Mouse (Mus musculus): ENCODE measurements around the gene Erc2.
A peak's percentile ranks its signal among the peaks of the same experiment; 100 is the strongest.

The Erc2 gene

GRCm38 (mm10) chr14:28376208-28376805, 754.1 kb downstream of the Erc2 start:
- DNase-seq (ENCODE audit: low spot score in 2 of 2), result no peak

GRCm38 (mm10) chr14:28377519-28377918, 755.3 kb downstream of the Erc2 start:
- no peak for DNase-seq (ENCODE audit: low spot score in 2 of 2)

GRCm38 (mm10) chr14:28380129-28380528, 757.9 kb downstream of the Erc2 start:
- no peak for DNase-seq (ENCODE audit: low spot score in 2 of 2)

- DNase-seq (ENCODE audit: low spot score in 2 of 2), result no peak
Observed at GRCm38 (mm10) chr14:28381801-28382550, 759.7 kb downstream of the Erc2 start.

- DNase-seq (ENCODE audit: low spot score in 2 of 2), result peak in 1 of 2 experiments; percentile 53
Observed at GRCm38 (mm10) chr14:28386815-28387607, 764.8 kb downstream of the Erc2 start.

GRCm38 (mm10) chr14:28398915-28399314, 776.7 kb downstream of the Erc2 start:
- DNase-seq (ENCODE audit: low spot score in 2 of 2), result no peak

GRCm38 (mm10) chr14:28399897-28400296, 777.7 kb downstream of the Erc2 start:
- DNase-seq (ENCODE audit: low spot score in 2 of 2), result no peak

GRCm38 (mm10) chr14:28405277-28405840, 783.1 kb downstream of the Erc2 start:
- DNase-seq (ENCODE audit: low spot score in 2 of 2), result no peak

- DNase-seq (ENCODE audit: low spot score in 2 of 2), result no peak
Observed at GRCm38 (mm10) chr14:28409390-28409789, 787.2 kb downstream of the Erc2 start.

- DNase-seq (ENCODE audit: low spot score in 2 of 2), result no peak
Observed at GRCm38 (mm10) chr14:28409796-28410347, 787.6 kb downstream of the Erc2 start.

- DNase-seq (ENCODE audit: low spot score in 2 of 2), result no peak
Observed at GRCm38 (mm10) chr14:28410789-28411225, 788.6 kb downstream of the Erc2 start.

GRCm38 (mm10) chr14:28412252-28412995, 790.2 kb downstream of the Erc2 start:
- DNase-seq (ENCODE audit: low spot score in 2 of 2), result no peak

- no peak for DNase-seq (ENCODE audit: low spot score in 2 of 2)
Observed at GRCm38 (mm10) chr14:28413516-28413915, 791.3 kb downstream of the Erc2 start.

- DNase-seq (ENCODE audit: low spot score in 2 of 2), result no peak
Observed at GRCm38 (mm10) chr14:28417019-28417418, 794.8 kb downstream of the Erc2 start.

GRCm38 (mm10) chr14:28418497-28418896, 796.3 kb downstream of the Erc2 start:
- DNase-seq (ENCODE audit: low spot score in 2 of 2), result no peak

- no peak for DNase-seq (ENCODE audit: low spot score in 2 of 2)
Observed at GRCm38 (mm10) chr14:28419188-28419587, 797.0 kb downstream of the Erc2 start.

GRCm38 (mm10) chr14:28420596-28420995, 798.4 kb downstream of the Erc2 start:
- DNase-seq (ENCODE audit: low spot score in 2 of 2), result no peak

GRCm38 (mm10) chr14:28426610-28427009, 804.4 kb downstream of the Erc2 start:
- no peak for DNase-seq (ENCODE audit: low spot score in 2 of 2)

GRCm38 (mm10) chr14:28431703-28432309, 809.6 kb downstream of the Erc2 start:
- no peak for DNase-seq (ENCODE audit: low spot score in 2 of 2)

GRCm38 (mm10) chr14:28434996-28435395, 812.8 kb downstream of the Erc2 start:
- DNase-seq (ENCODE audit: low spot score in 2 of 2), result no peak

- DNase-seq (ENCODE audit: low spot score in 2 of 2), result no peak
Observed at GRCm38 (mm10) chr14:28439171-28439570, 816.9 kb downstream of the Erc2 start.
